Mouse (Mus musculus) brain, embryonic 18.5 days (tissue): ENCODE measurements around the gene Snrpb.

Source experiments
- DNase-seq: peaks from one replicate; pipeline ENCODE4 v3.0.0-alpha.2; 2012; ENCODE audit warnings: low read depth, low spot score

Snrpb gene

GRCm38 (mm10) chr2:130178706-130179506 is at the start of gene Snrpb:
TSS of gene Snrpb (minus strand) at chr2:130179403.
- peak; percentile 83 for DNase-seq

- DNase-seq = no peak
Measured at GRCm38 (mm10) chr2:130211581-130211980, 32.4 kb upstream of the Snrpb start.

- no peak for DNase-seq
Measured at GRCm38 (mm10) chr2:130209636-130210035, 30.4 kb upstream of the Snrpb start.

- DNase-seq = no peak
Measured at GRCm38 (mm10) chr2:130207996-130208395, 28.8 kb upstream of the Snrpb start.

- DNase-seq = no peak
Measured at GRCm38 (mm10) chr2:130207376-130207775, 28.2 kb upstream of the Snrpb start.

GRCm38 (mm10) chr2:130200961-130201360 is 21.8 kb upstream of the Snrpb start:
- no peak for DNase-seq

GRCm38 (mm10) chr2:130194894-130195293 is 15.7 kb upstream of the Snrpb start, which contains the start of gene Tmc2:
TSS of gene Tmc2 (plus strand) at chr2:130195194.
- no peak for DNase-seq

GRCm38 (mm10) chr2:130188391-130188790 is 9.2 kb upstream of the Snrpb start:
- DNase-seq = no peak

- no peak for DNase-seq
Measured at GRCm38 (mm10) chr2:130179507-130180019, 360 bp upstream of the Snrpb start.

- DNase-seq = no peak
Measured at GRCm38 (mm10) chr2:130178381-130178705, 860 bp downstream of the Snrpb start.

GRCm38 (mm10) chr2:130176820-130177219 is 2.4 kb downstream of the Snrpb start:
- no peak for DNase-seq

- no peak for DNase-seq
Measured at GRCm38 (mm10) chr2:130171674-130172073, 7.5 kb downstream of the Snrpb start.

GRCm38 (mm10) chr2:130167861-130168260 is 11.3 kb downstream of the Snrpb start:
- no peak for DNase-seq

- DNase-seq = peak; percentile 68
Measured at GRCm38 (mm10) chr2:130166311-130167214, 12.6 kb downstream of the Snrpb start.

GRCm38 (mm10) chr2:130162701-130163100 is 16.5 kb downstream of the Snrpb start:
- no peak for DNase-seq

- DNase-seq = no peak
Measured at GRCm38 (mm10) chr2:130158088-130158437, 21.1 kb downstream of the Snrpb start.

- no peak for DNase-seq
Measured at GRCm38 (mm10) chr2:130157231-130158087, 21.7 kb downstream of the Snrpb start.

- DNase-seq = no peak
Measured at GRCm38 (mm10) chr2:130155851-130156250, 23.4 kb downstream of the Snrpb start.

- DNase-seq = no peak
Measured at GRCm38 (mm10) chr2:130155171-130155570, 24.0 kb downstream of the Snrpb start.

GRCm38 (mm10) chr2:130146089-130146668 is 33.0 kb downstream of the Snrpb start:
- DNase-seq = no peak

- no peak for DNase-seq
Measured at GRCm38 (mm10) chr2:130144703-130145324, 34.4 kb downstream of the Snrpb start.
